26 mouse cellular contexts compared by ENCODE assay signal in genomic region chr6:67308994-67309393, GRCm38 (mm10).
"Had no signal": no experiment of that assay in that cellular context is flagged by ENCODE, and none has a peak within 500 bp of the region (broad histone marks: within the 10 kb centered on the region; RNA-seq: fewer than 3 reads in every experiment).

No protein-coding gene starts in this region.

- H3K27me3 ChIP-seq: heart, embryonic 13.5 days; heart, embryonic 15.5 days; hindbrain, embryonic 13.5 days; hindbrain, embryonic 15.5 days; kidney, embryonic 15.5 days; limb, embryonic 13.5 days; limb, embryonic 15.5 days; liver, embryonic 12.5 days had no signal

- H3K9me3 ChIP-seq: heart, embryonic 13.5 days; heart, embryonic 15.5 days; hindbrain, embryonic 13.5 days; hindbrain, embryonic 15.5 days; kidney, embryonic 15.5 days; limb, embryonic 13.5 days; limb, embryonic 15.5 days; liver, embryonic 12.5 days had no signal

- H3K4me3 ChIP-seq: gastrocnemius, adult 2 months; heart, embryonic 13.5 days; heart, embryonic 15.5 days; hindbrain, embryonic 13.5 days; hindbrain, embryonic 15.5 days; kidney, embryonic 15.5 days; limb, embryonic 13.5 days; limb, embryonic 15.5 days; liver, embryonic 12.5 days had no signal

- ATAC-seq: hindbrain, postnatal 0 days; intestine, embryonic 16.5 days; liver, embryonic 12.5 days had no signal

- DNase-seq: gastrocnemius, adult 2 months; gastrocnemius, postnatal 10 days; gastrocnemius, postnatal 25 days; heart, adult 18-20 months; heart, postnatal 14 days; heart, postnatal 36 days; kidney, adult 11 months; kidney, adult 2 months; kidney, adult 9 months; kidney, postnatal 14 days; kidney, postnatal 36 days; layer of hippocampus, adult 9-11 months; layer of hippocampus, postnatal 36 days; left cerebral cortex, postnatal 4 days had no signal

- H3K27ac ChIP-seq: gastrocnemius, adult 2 months; heart, embryonic 13.5 days; heart, embryonic 15.5 days; hindbrain, embryonic 13.5 days; hindbrain, embryonic 15.5 days; hindbrain, postnatal 0 days; kidney, embryonic 15.5 days; kidney, postnatal 0 days; limb, embryonic 13.5 days; limb, embryonic 15.5 days; liver, embryonic 12.5 days; liver, embryonic 14.5 days had no signal

- H3K9ac ChIP-seq: heart, embryonic 13.5 days; heart, embryonic 15.5 days; hindbrain, embryonic 13.5 days; hindbrain, embryonic 15.5 days; kidney, embryonic 15.5 days; limb, embryonic 13.5 days; limb, embryonic 15.5 days; liver, embryonic 12.5 days; liver, embryonic 14.5 days had no signal

- H3K4me1 ChIP-seq: heart, embryonic 13.5 days; heart, embryonic 15.5 days; hindbrain, embryonic 13.5 days; hindbrain, embryonic 15.5 days; kidney, embryonic 15.5 days; limb, embryonic 13.5 days; limb, embryonic 15.5 days; liver, embryonic 12.5 days had no signal

- H3K36me3 ChIP-seq: heart, embryonic 13.5 days; heart, embryonic 15.5 days; hindbrain, embryonic 13.5 days; hindbrain, embryonic 15.5 days; kidney, embryonic 15.5 days; limb, embryonic 13.5 days; limb, embryonic 15.5 days; liver, embryonic 12.5 days had no signal
